Mouse (Mus musculus): ENCODE measurements around the gene Rasgef1b.

DNA sequence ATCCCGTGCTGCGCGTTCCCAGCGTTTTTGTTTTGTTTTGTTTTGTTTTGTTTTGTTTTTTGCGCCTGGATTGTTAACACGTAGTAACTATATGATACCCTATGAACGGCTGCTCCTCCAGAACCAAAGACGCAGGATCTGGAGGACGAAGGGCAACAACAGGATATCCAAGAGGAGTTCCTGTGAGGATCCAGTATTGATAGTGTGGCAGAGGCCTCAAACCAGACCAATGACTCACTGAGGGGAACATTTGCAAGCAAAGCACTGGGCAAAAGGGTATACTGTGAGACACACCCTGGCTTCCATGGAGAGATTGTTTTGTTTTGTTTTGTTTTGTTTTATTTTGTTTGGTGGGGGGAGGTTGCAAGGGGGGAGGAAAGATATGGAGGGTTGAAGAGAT lies 348.0 kb downstream of the Rasgef1b start:
- TF ChIP-seq CTCF (IDR thresholded peaks at IDR 0.05) (no peak), EP300 (IDR thresholded peaks at IDR 0.05) (no peak)

Measured in lung, postnatal 0 days (tissue).